Mouse (Mus musculus): ENCODE measurements around the gene Stpg2. TPM values are rescaled to one million over a fixed set of nuclear protein-coding genes. Genes with fewer than 3 reads are reported as not detected.
"Not testable (repeated sequence)": the region's sequence is repeated elsewhere in the genome, so short reads cannot be mapped to it uniquely, and the experiment has no call there.

The Stpg2 gene
- polyA plus RNA-seq, 1 experiment from 2014 or later: not detected

- Histone ChIP-seq H3K9ac (no peak overlapping the region), H3K27me3 (no peaks in the 10 kb centered on the region), H3K27ac (no peak overlapping the region), H3K4me3 (no peak overlapping the region), H3K4me1 (no peaks in the 10 kb centered on the region), H3K9me3 (no peaks in the 10 kb centered on the region), H3K4me2 (no peak overlapping the region), H3K36me3 (no peaks in the 10 kb centered on the region)
- ATAC-seq (ENCODE audit: borderline replicate concordance, extremely low read depth, low FRiP score, low TSS enrichment): no peak
- 40% methylated on average over 4 of the region's 4 CpGs for WGBS
Observed at GRCm38 (mm10) chr3:139226811-139227210, 21.3 kb downstream of the Stpg2 start.

- Histone ChIP-seq H3K9ac (no peak overlapping the region), H3K4me1 (no peaks in the 10 kb centered on the region), H3K4me3 (no peak overlapping the region), H3K27ac (no peak overlapping the region), H3K4me2 (no peak overlapping the region), H3K36me3 (no peaks in the 10 kb centered on the region), H3K9me3 (no peaks in the 10 kb centered on the region), H3K27me3 (no peaks in the 10 kb centered on the region)
- ATAC-seq (ENCODE audit: borderline replicate concordance, extremely low read depth, low FRiP score, low TSS enrichment): no peak
- WGBS: 51% methylated on average over 2 of the region's 2 CpGs
Observed at GRCm38 (mm10) chr3:139245219-139245618, 39.7 kb downstream of the Stpg2 start.

- no peak overlapping the region for H3K4me3 ChIP-seq
- H3K4me2 ChIP-seq: no peak overlapping the region
- H3K27me3 ChIP-seq: no peaks in the 10 kb centered on the region
- no peaks in the 10 kb centered on the region for H3K36me3 ChIP-seq
- no peak for ATAC-seq (ENCODE audit: borderline replicate concordance, extremely low read depth, low FRiP score, low TSS enrichment)
- H3K27ac ChIP-seq: no peak overlapping the region
- H3K9me3 ChIP-seq: no peaks in the 10 kb centered on the region
- no peak overlapping the region for H3K9ac ChIP-seq
- no peaks in the 10 kb centered on the region for H3K4me1 ChIP-seq
- WGBS: 52% methylated on average over 4 of the region's 4 CpGs
Observed at GRCm38 (mm10) chr3:139246508-139246907, 41.0 kb downstream of the Stpg2 start.

GRCm38 (mm10) chr3:139262359-139262758 is 56.9 kb downstream of the Stpg2 start:
- WGBS: 65% methylated on average over 4 of the region's 4 CpGs
- H3K27ac ChIP-seq; ATAC-seq (ENCODE audit: borderline replicate concordance, extremely low read depth, low FRiP score, low TSS enrichment); H3K27me3 ChIP-seq; H3K36me3 ChIP-seq; H3K4me1 ChIP-seq; H3K4me2 ChIP-seq; H3K9ac ChIP-seq; H3K9me3 ChIP-seq; H3K4me3 ChIP-seq: not testable (repeated sequence)

GRCm38 (mm10) chr3:139297909-139298308 is 92.4 kb downstream of the Stpg2 start:
- H3K27me3 ChIP-seq: no peaks in the 10 kb centered on the region

GRCm38 (mm10) chr3:139308078-139308809 is 102.8 kb downstream of the Stpg2 start:
- H3K27ac ChIP-seq: no peak overlapping the region
- no peaks in the 10 kb centered on the region for H3K27me3 ChIP-seq
- H3K9ac ChIP-seq: no peak overlapping the region
- H3K36me3 ChIP-seq: no peaks in the 10 kb centered on the region
- WGBS: 31% methylated on average over 7 of the region's 7 CpGs
- H3K9me3 ChIP-seq: no peaks in the 10 kb centered on the region
- no peak overlapping the region for H3K4me2 ChIP-seq
- H3K4me1 ChIP-seq: no peaks in the 10 kb centered on the region
- H3K4me3 ChIP-seq: no peak overlapping the region
- no peak for ATAC-seq (ENCODE audit: borderline replicate concordance, extremely low read depth, low FRiP score, low TSS enrichment)

More at GRCm38 (mm10) chr3:139297909-139298308, 92.4 kb downstream of the Stpg2 start:
- Histone ChIP-seq H3K36me3 (no peaks in the 10 kb centered on the region), H3K9me3 (no peaks in the 10 kb centered on the region), H3K4me3 (no peak overlapping the region), H3K27ac (no peak overlapping the region), H3K9ac (no peak overlapping the region), H3K4me1 (no peaks in the 10 kb centered on the region), H3K4me2 (no peak overlapping the region)
- no peak for ATAC-seq (ENCODE audit: borderline replicate concordance, extremely low read depth, low FRiP score, low TSS enrichment)

- no peak overlapping the region for H3K4me3 ChIP-seq
- H3K27ac ChIP-seq: no peak overlapping the region
- WGBS: 85% methylated on average over 2 of the region's 2 CpGs
- no peaks in the 10 kb centered on the region for H3K36me3 ChIP-seq
- no peak for ATAC-seq (ENCODE audit: borderline replicate concordance, extremely low read depth, low FRiP score, low TSS enrichment)
- H3K9me3 ChIP-seq: no peaks in the 10 kb centered on the region
- H3K27me3 ChIP-seq: no peaks in the 10 kb centered on the region
- no peak overlapping the region for H3K9ac ChIP-seq
- no peak overlapping the region for H3K4me2 ChIP-seq
- no peaks in the 10 kb centered on the region for H3K4me1 ChIP-seq
Observed at GRCm38 (mm10) chr3:139311721-139312120, 106.2 kb downstream of the Stpg2 start.

GRCm38 (mm10) chr3:139380494-139380893 is 175.0 kb downstream of the Stpg2 start:
- no peak overlapping the region for H3K9ac ChIP-seq
- H3K9me3 ChIP-seq: no peaks in the 10 kb centered on the region
- no peak overlapping the region for H3K4me2 ChIP-seq
- ATAC-seq (ENCODE audit: borderline replicate concordance, extremely low read depth, low FRiP score, low TSS enrichment): peak; percentile 65; the same call in 1 of the 2 replicates
- no peaks in the 10 kb centered on the region for H3K27me3 ChIP-seq
- WGBS: 59% methylated on average over 3 of the region's 3 CpGs
- H3K27ac ChIP-seq: no peak overlapping the region
- H3K4me3 ChIP-seq: no peak overlapping the region
- H3K4me1 ChIP-seq: no peaks in the 10 kb centered on the region
- H3K36me3 ChIP-seq: no peaks in the 10 kb centered on the region

- peak overlapping the region; percentile 21; the same call in 1 of the 2 replicates for H3K27ac ChIP-seq
- peak; percentile 91 for ATAC-seq (ENCODE audit: borderline replicate concordance, extremely low read depth, low FRiP score, low TSS enrichment)
- 42% methylated on average over 9 of the region's 9 CpGs for WGBS
Observed at GRCm38 (mm10) chr3:139397077-139397865, 191.8 kb downstream of the Stpg2 start.

GRCm38 (mm10) chr3:139404673-139405072 is 199.2 kb downstream of the Stpg2 start:
- H3K36me3 ChIP-seq: no peaks in the 10 kb centered on the region
- no peaks in the 10 kb centered on the region for H3K9me3 ChIP-seq
- H3K27ac ChIP-seq: no peak overlapping the region
- no peak overlapping the region for H3K4me2 ChIP-seq
- no peaks in the 10 kb centered on the region for H3K27me3 ChIP-seq
- ATAC-seq (ENCODE audit: borderline replicate concordance, extremely low read depth, low FRiP score, low TSS enrichment): no peak
- H3K4me3 ChIP-seq: no peak overlapping the region
- no peaks in the 10 kb centered on the region for H3K4me1 ChIP-seq
- H3K9ac ChIP-seq: no peak overlapping the region
- 80% methylated on average over 3 of the region's 3 CpGs for WGBS

More at GRCm38 (mm10) chr3:139397077-139397865, 191.8 kb downstream of the Stpg2 start:
- Histone ChIP-seq H3K4me3 (no peak overlapping the region), H3K36me3 (no peaks in the 10 kb centered on the region), H3K9ac (no peak overlapping the region), H3K27me3 (no peaks in the 10 kb centered on the region), H3K4me1 (no peaks in the 10 kb centered on the region), H3K9me3 (no peaks in the 10 kb centered on the region), H3K4me2 (no peak overlapping the region)

GRCm38 (mm10) chr3:139419142-139419541 is 213.6 kb downstream of the Stpg2 start:
- no peak overlapping the region for H3K4me3 ChIP-seq
- no peaks in the 10 kb centered on the region for H3K27me3 ChIP-seq
- H3K4me1 ChIP-seq: no peaks in the 10 kb centered on the region
- ATAC-seq (ENCODE audit: borderline replicate concordance, extremely low read depth, low FRiP score, low TSS enrichment): no peak
- no peak overlapping the region for H3K4me2 ChIP-seq
- no peaks in the 10 kb centered on the region for H3K36me3 ChIP-seq
- 76% methylated on average over 5 of the region's 5 CpGs for whole genome bisulfite sequencing
- no peaks in the 10 kb centered on the region for H3K9me3 ChIP-seq
- no peak overlapping the region for H3K9ac ChIP-seq
- H3K27ac ChIP-seq: no peak overlapping the region

- Histone ChIP-seq H3K27me3 (no peaks in the 10 kb centered on the region), H3K36me3 (no peaks in the 10 kb centered on the region), H3K4me2 (no peak overlapping the region), H3K9me3 (no peaks in the 10 kb centered on the region), H3K27ac (no peak overlapping the region), H3K9ac (no peak overlapping the region), H3K4me1 (no peaks in the 10 kb centered on the region), H3K4me3 (no peak overlapping the region)
- WGBS: 72% methylated on average over 7 of the region's 7 CpGs
- no peak for ATAC-seq (ENCODE audit: borderline replicate concordance, extremely low read depth, low FRiP score, low TSS enrichment)
Observed at GRCm38 (mm10) chr3:139442170-139442569, 236.7 kb downstream of the Stpg2 start.

Data from lung, embryonic 15.5 days (tissue).